Mouse (Mus musculus) liver, embryonic 15.5 days (tissue): ENCODE data around the gene Gorab. TPM values are rescaled to one million over a fixed set of nuclear protein-coding genes. Genes with fewer than 3 reads are reported as not detected.

Experiments
- ATAC-seq: fragments of 200-750 bp; cut with Nextera tagmentation; 2 replicates; pipeline ENCODE4 v1.8.0; 2017; ENCODE audit warnings: moderate number of reproducible peaks, mild to moderate bottlenecking, moderate library complexity; ENCODE audit not compliant: insufficient read depth
- H3K27ac ChIP-seq: fragments of 300-500 bp; sonication (generic); replicated peaks from 2 replicates; pipeline ENCODE4 v1.5.1; 2015; ENCODE audit warnings: mild to moderate bottlenecking, inconsistent platforms
- H3K27me3 ChIP-seq: fragments of 300-500 bp; sonication (generic); 2 replicates; pipeline ENCODE4 v1.6.1; 2015; ENCODE audit warnings: mild to moderate bottlenecking, inconsistent platforms
- H3K36me3 ChIP-seq: fragments of 300-500 bp; sonication (generic); replicated peaks from 2 replicates; pipeline ENCODE4 v1.6.1; 2015; ENCODE audit warnings: moderate library complexity, mild to moderate bottlenecking, inconsistent platforms
- H3K4me1 ChIP-seq: fragments of 300-500 bp; sonication (generic); replicated peaks from 2 replicates; pipeline ENCODE4 v1.6.1; 2015; ENCODE audit warnings: inconsistent platforms
- H3K4me2 ChIP-seq: fragments of 300-500 bp; sonication (generic); 2 replicates; pipeline ENCODE4 v1.6.1; 2015; ENCODE audit warnings: moderate library complexity, mild to moderate bottlenecking, inconsistent platforms
- H3K4me3 ChIP-seq: fragments of 300-500 bp; sonication (generic); replicated peaks from 2 replicates; pipeline ENCODE4 v1.5.1; 2015; ENCODE audit warnings: mild to moderate bottlenecking, inconsistent platforms
- H3K9ac ChIP-seq: fragments of 300-500 bp; sonication (generic); 2 replicates; pipeline ENCODE4 v1.6.1; 2015; ENCODE audit warnings: moderate library complexity, mild to moderate bottlenecking, inconsistent platforms
- H3K9me3 ChIP-seq: fragments of 300-500 bp; sonication (generic); replicated peaks from 2 replicates; pipeline ENCODE4 v1.6.1; 2016; ENCODE audit warnings: inconsistent platforms
- WGBS: fragments of 180-500 bp; shearing (Covaris S2); methylation state at CpG from one replicate; pipeline ENCODE4 v1.1.7; 2015; ENCODE audit warnings: mixed read lengths; ENCODE audit not compliant: insufficient replicate concordance; 5-methylcytosine and 5-hydroxymethylcytosine counted together
- polyA plus RNA-seq: library from polyadenylated mRNA; unstranded; fragments of >200 nt; fragmentation: Nextera tagmentation; extraction: Ambion mirVana; gene quantifications from 2 replicates; pipeline ENCODE4 v1.2.1, GENCODE M21; 2015

Gene Gorab
- polyA plus RNA-seq, 1 experiment from 2014 or later: 4.3 TPM

- H3K27ac ChIP-seq: no peak overlapping the region
- H3K36me3 ChIP-seq: peaks cover 16% of the 10 kb centered on the region
- no peaks in the 10 kb centered on the region for H3K4me1 ChIP-seq
- H3K4me2 ChIP-seq: no peak overlapping the region
- no peak overlapping the region for H3K9ac ChIP-seq
- H3K27me3 ChIP-seq: no peaks in the 10 kb centered on the region
- H3K4me3 ChIP-seq: no peak overlapping the region
- no peaks in the 10 kb centered on the region for H3K9me3 ChIP-seq
- 61% methylated on average over 10 of the region's 10 CpGs for WGBS
- ATAC-seq: 0 out of 2 replicates have a peak, but pooled peaks have one; percentile 12
These were observed 21.3 kb downstream of the Gorab start for GRCm38 (mm10) chr1:163382048-163382719.

- H3K9me3 ChIP-seq: no peaks in the 10 kb centered on the region
- no peak overlapping the region for H3K9ac ChIP-seq
- no peak for ATAC-seq
- no peaks in the 10 kb centered on the region for H3K4me1 ChIP-seq
- 36% methylated on average over 1 of the region's 1 CpGs for WGBS
- no peak overlapping the region for H3K4me2 ChIP-seq
- no peaks in the 10 kb centered on the region for H3K27me3 ChIP-seq
- H3K36me3 ChIP-seq: peaks cover 2% of the 10 kb centered on the region; the same call in 1 of the 2 replicates
- no peak overlapping the region for H3K27ac ChIP-seq
- H3K4me3 ChIP-seq: no peak overlapping the region
These were observed 22.9 kb downstream of the Gorab start for GRCm38 (mm10) chr1:163380591-163380990.

GRCm38 (mm10) chr1:163380072-163380471 is 23.4 kb downstream of the Gorab start:
- WGBS: 49% methylated on average over 4 of the region's 4 CpGs
- Histone ChIP-seq H3K36me3 (no peaks in the 10 kb centered on the region), H3K4me3 (no peak overlapping the region), H3K9me3 (no peaks in the 10 kb centered on the region), H3K4me1 (no peaks in the 10 kb centered on the region), H3K27me3 (no peaks in the 10 kb centered on the region), H3K4me2 (no peak overlapping the region), H3K9ac (no peak overlapping the region), H3K27ac (no peak overlapping the region)
- ATAC-seq: no peak

- Histone ChIP-seq H3K4me1 (no peaks in the 10 kb centered on the region), H3K4me3 (no peak overlapping the region), H3K36me3 (no peaks in the 10 kb centered on the region), H3K9me3 (no peaks in the 10 kb centered on the region), H3K27me3 (no peaks in the 10 kb centered on the region), H3K9ac (no peak overlapping the region), H3K27ac (no peak overlapping the region), H3K4me2 (no peak overlapping the region)
- ATAC-seq: no peak
- 63% methylated on average over 6 of the region's 6 CpGs for WGBS
These were observed 25.5 kb downstream of the Gorab start for GRCm38 (mm10) chr1:163377924-163378323.

- Histone ChIP-seq H3K4me1 (no peaks in the 10 kb centered on the region), H3K27ac (no peak overlapping the region), H3K36me3 (no peaks in the 10 kb centered on the region), H3K9me3 (no peaks in the 10 kb centered on the region), H3K4me2 (no peak overlapping the region), H3K4me3 (no peak overlapping the region), H3K9ac (no peak overlapping the region), H3K27me3 (no peaks in the 10 kb centered on the region)
- no peak for ATAC-seq
- 55% methylated on average over 6 of the region's 6 CpGs for WGBS
These were observed 26.5 kb downstream of the Gorab start for GRCm38 (mm10) chr1:163376818-163377581.

GRCm38 (mm10) chr1:163374455-163374854 is 29.0 kb downstream of the Gorab start:
- Histone ChIP-seq H3K27ac (no peak overlapping the region), H3K4me1 (no peaks in the 10 kb centered on the region), H3K4me2 (no peak overlapping the region), H3K9ac (no peak overlapping the region), H3K4me3 (no peak overlapping the region), H3K27me3 (no peaks in the 10 kb centered on the region), H3K36me3 (no peaks in the 10 kb centered on the region), H3K9me3 (no peaks in the 10 kb centered on the region)
- no peak for ATAC-seq
- WGBS: 52% methylated on average over 5 of the region's 5 CpGs

GRCm38 (mm10) chr1:163362202-163362601 is 41.3 kb downstream of the Gorab start:
- H3K4me1 ChIP-seq: no peaks in the 10 kb centered on the region
- 70% methylated on average over 8 of the region's 8 CpGs for WGBS
- ATAC-seq: no peak
- H3K27me3 ChIP-seq: no peaks in the 10 kb centered on the region
- H3K9me3 ChIP-seq: no peaks in the 10 kb centered on the region
- no peak overlapping the region for H3K4me3 ChIP-seq
- no peak overlapping the region for H3K9ac ChIP-seq
- no peak overlapping the region for H3K4me2 ChIP-seq
- H3K27ac ChIP-seq: no peak overlapping the region
- H3K36me3 ChIP-seq: no peaks in the 10 kb centered on the region

GRCm38 (mm10) chr1:163361376-163361775 is 42.1 kb downstream of the Gorab start:
- Histone ChIP-seq H3K4me1 (no peaks in the 10 kb centered on the region), H3K9ac (no peak overlapping the region), H3K4me3 (no peak overlapping the region), H3K9me3 (no peaks in the 10 kb centered on the region), H3K36me3 (no peaks in the 10 kb centered on the region), H3K27ac (no peak overlapping the region), H3K4me2 (no peak overlapping the region), H3K27me3 (no peaks in the 10 kb centered on the region)
- WGBS: 69% methylated on average over 5 of the region's 5 CpGs
- no peak for ATAC-seq

- H3K4me3 ChIP-seq: no peak overlapping the region
These were observed 42.7 kb downstream of the Gorab start for GRCm38 (mm10) chr1:163360796-163361195.

GRCm38 (mm10) chr1:163359521-163359920 is 43.9 kb downstream of the Gorab start:
- Histone ChIP-seq H3K9me3 (no peaks in the 10 kb centered on the region), H3K4me1 (no peaks in the 10 kb centered on the region), H3K36me3 (no peaks in the 10 kb centered on the region), H3K4me2 (no peak overlapping the region), H3K9ac (no peak overlapping the region), H3K27me3 (no peaks in the 10 kb centered on the region), H3K4me3 (no peak overlapping the region), H3K27ac (no peak overlapping the region)
- ATAC-seq: no peak
- WGBS: 75% methylated on average over 3 of the region's 3 CpGs

More at GRCm38 (mm10) chr1:163360796-163361195, 42.7 kb downstream of the Gorab start:
- H3K4me1 ChIP-seq: no peaks in the 10 kb centered on the region
- no peak overlapping the region for H3K9ac ChIP-seq
- no peak overlapping the region for H3K27ac ChIP-seq
- H3K36me3 ChIP-seq: no peaks in the 10 kb centered on the region
- no peaks in the 10 kb centered on the region for H3K9me3 ChIP-seq
- ATAC-seq: no peak
- H3K27me3 ChIP-seq: no peaks in the 10 kb centered on the region
- WGBS: 48% methylated on average over 6 of the region's 6 CpGs
- H3K4me2 ChIP-seq: no peak overlapping the region

- Histone ChIP-seq H3K9ac (no peak overlapping the region), H3K9me3 (no peaks in the 10 kb centered on the region), H3K4me1 (no peaks in the 10 kb centered on the region), H3K36me3 (no peaks in the 10 kb centered on the region), H3K27ac (no peak overlapping the region), H3K4me3 (no peak overlapping the region), H3K4me2 (no peak overlapping the region), H3K27me3 (no peaks in the 10 kb centered on the region)
- 54% methylated on average over 7 of the region's 7 CpGs for WGBS
- ATAC-seq: no peak
These were observed 45.3 kb downstream of the Gorab start for GRCm38 (mm10) chr1:163358165-163358564.
